Mouse (Mus musculus) erythroblast, adult 5-6 weeks (primary cell): Measurements from ENCODE around the gene S100a8. TPM values are rescaled to one million over a fixed set of nuclear protein-coding genes. Genes with fewer than 3 reads are reported as not detected.
A peak's percentile ranks its signal among the peaks of the same experiment; 100 is the strongest.

ENCODE experiments used
- ATAC-seq: replicated peaks from 2 replicates; pipeline ENCODE4 v1.8.0; 2016; ENCODE audit warnings: moderate number of reproducible peaks, mild to moderate bottlenecking, moderate TSS enrichment, inconsistent platforms; ENCODE audit not compliant: poor library complexity, low FRiP score, severe bottlenecking
- total RNA-seq, 2 experiments: library from RNA; stranded (forward) in 1 of 2; stranded (reverse) in 1 of 2; fragments of 150-400 nt in 1 of 2; fragments of 200-764, 138-1000 nt in 1 of 2; gene quantifications; 2 replicates each; pipeline versions ENCODE4 v1.2.3 to v1.2.4; 2015 to 2017; ENCODE audit warnings: low replicate concordance in 2 of 2

S100a8 gene
- total RNA-seq, 2 experiments from 2014 or later: 5,692 to 10,353 TPM

GRCm38 (mm10) chr3:90659364-90660044, 9.3 kb upstream of the S100a8 start:
- ATAC-seq: no peak

- ATAC-seq: no peak
These were observed 4.6 kb upstream of the S100a8 start for GRCm38 (mm10) chr3:90664219-90664618.

GRCm38 (mm10) chr3:90678656-90679055, 9.9 kb downstream of the S100a8 start:
- no peak for ATAC-seq

- no peak for ATAC-seq
These were observed 15.2 kb downstream of the S100a8 start for GRCm38 (mm10) chr3:90683929-90684328.

GRCm38 (mm10) chr3:90686835-90687234, 18.1 kb downstream of the S100a8 start:
- ATAC-seq: no peak

- no peak for ATAC-seq
These were observed 24.7 kb downstream of the S100a8 start for GRCm38 (mm10) chr3:90693496-90693895.

GRCm38 (mm10) chr3:90695613-90696012, 26.8 kb downstream of the S100a8 start, which contains the start of gene S100a9:
Gene S100a9 (minus strand): TSS chr3:90695721.
- no peak for ATAC-seq

GRCm38 (mm10) chr3:90702244-90702643, 33.5 kb downstream of the S100a8 start:
- ATAC-seq: no peak

- 0 out of 2 replicates have a peak, but pooled peaks have one; percentile 63 for ATAC-seq
These were observed 39.9 kb downstream of the S100a8 start for GRCm38 (mm10) chr3:90708523-90709202.

- peak; percentile 94 for ATAC-seq
These were observed 41.0 kb downstream of the S100a8 start for GRCm38 (mm10) chr3:90709591-90710460.

Other genes with a start within 250 kb of the S100a8 start
- 6.0 and 6.9 TPM in 2 replicates for gene Ints3, start 235.4 kb upstream of the S100a8 start, total RNA-seq (2015; ENCODE audit: low replicate concordance)
- 5.1 and 10.5 TPM in 2 replicates for gene Ints3, start 235.4 kb upstream of the S100a8 start, total RNA-seq (2017; ENCODE audit: low replicate concordance)
- not detected in 2 replicates for gene Npr1, start 203.1 kb upstream of the S100a8 start, total RNA-seq (2015; ENCODE audit: low replicate concordance)
- gene Npr1, start 203.1 kb upstream of the S100a8 start, total RNA-seq (2017; ENCODE audit: low replicate concordance): 0.84 TPM in 1 of 2 replicates, not detected in the other
- gene Ilf2, start 192.9 kb upstream of the S100a8 start, total RNA-seq (2015; ENCODE audit: low replicate concordance): 25.9 and 29.9 TPM in 2 replicates
- gene Ilf2, start 192.9 kb upstream of the S100a8 start, total RNA-seq (2017; ENCODE audit: low replicate concordance): 37.6 and 44.0 TPM in 2 replicates
- 6.3 and 11.5 TPM in 2 replicates for gene Snapin, start 177.9 kb upstream of the S100a8 start, total RNA-seq (2015; ENCODE audit: low replicate concordance)
- 10.7 and 13.4 TPM in 2 replicates for gene Snapin, start 177.9 kb upstream of the S100a8 start, total RNA-seq (2017; ENCODE audit: low replicate concordance)
- 33.0 and 49.1 TPM in 2 replicates for gene Chtop, start 159.5 kb upstream of the S100a8 start, total RNA-seq (2015; ENCODE audit: low replicate concordance)
- gene Chtop, start 159.5 kb upstream of the S100a8 start, total RNA-seq (2017; ENCODE audit: low replicate concordance): 37.8 and 45.3 TPM in 2 replicates
- gene S100a1, start 154.6 kb upstream of the S100a8 start, total RNA-seq (2015; ENCODE audit: low replicate concordance): 41.3 and 51.2 TPM in 2 replicates
- gene S100a1, start 154.6 kb upstream of the S100a8 start, total RNA-seq (2017; ENCODE audit: low replicate concordance): 15.3 and 28.6 TPM in 2 replicates
- 1.9 and 18.0 TPM in 2 replicates for gene S100a13, start 154.5 kb upstream of the S100a8 start, total RNA-seq (2015; ENCODE audit: low replicate concordance)
- gene S100a13, start 154.5 kb upstream of the S100a8 start, total RNA-seq (2017; ENCODE audit: low replicate concordance): 22.4 and 31.6 TPM in 2 replicates
- gene S100a14, start 142.1 kb upstream of the S100a8 start, total RNA-seq (2015; ENCODE audit: low replicate concordance): not detected in 2 replicates
- gene S100a14, start 142.1 kb upstream of the S100a8 start, total RNA-seq (2017; ENCODE audit: low replicate concordance): not detected in 2 replicates
- not detected in 2 replicates for gene S100a16, start 131.7 kb upstream of the S100a8 start, total RNA-seq (2015; ENCODE audit: low replicate concordance)
- not detected in 2 replicates for gene S100a16, start 131.7 kb upstream of the S100a8 start, total RNA-seq (2017; ENCODE audit: low replicate concordance)
- 2.5 TPM in 1 of 2 replicates, not detected in the other for gene S100a3, start 108.4 kb upstream of the S100a8 start, total RNA-seq (2015; ENCODE audit: low replicate concordance)
- not detected in 2 replicates for gene S100a3, start 108.4 kb upstream of the S100a8 start, total RNA-seq (2017; ENCODE audit: low replicate concordance)
- gene S100a2, start 78.7 kb upstream of the S100a8 start, total RNA-seq (2015; ENCODE audit: low replicate concordance): not detected in 2 replicates
- gene S100a2, start 78.7 kb upstream of the S100a8 start, total RNA-seq (2017; ENCODE audit: low replicate concordance): not detected in 2 replicates
- gene Gm42674, start 67.1 kb upstream of the S100a8 start, total RNA-seq (2015; ENCODE audit: low replicate concordance): not detected in 2 replicates
- not detected in 2 replicates for gene Gm42674, start 67.1 kb upstream of the S100a8 start, total RNA-seq (2017; ENCODE audit: low replicate concordance)
- 64.0 and 136 TPM in 2 replicates for gene S100a4, start 65.2 kb upstream of the S100a8 start, total RNA-seq (2015; ENCODE audit: low replicate concordance)
- gene S100a4, start 65.2 kb upstream of the S100a8 start, total RNA-seq (2017; ENCODE audit: low replicate concordance): 89.5 and 104 TPM in 2 replicates
- not detected in 2 replicates for gene S100a5, start 60.5 kb upstream of the S100a8 start, total RNA-seq (2015; ENCODE audit: low replicate concordance)
- not detected in 2 replicates for gene S100a5, start 60.5 kb upstream of the S100a8 start, total RNA-seq (2017; ENCODE audit: low replicate concordance)
- 246 and 247 TPM in 2 replicates for gene S100a6, start 56.1 kb upstream of the S100a8 start, total RNA-seq (2015; ENCODE audit: low replicate concordance)
- 99.2 and 118 TPM in 2 replicates for gene S100a6, start 56.1 kb upstream of the S100a8 start, total RNA-seq (2017; ENCODE audit: low replicate concordance)
- gene S100a7a, start 15.0 kb upstream of the S100a8 start, total RNA-seq (2015; ENCODE audit: low replicate concordance): not detected in 2 replicates
- not detected in 2 replicates for gene S100a7a, start 15.0 kb upstream of the S100a8 start, total RNA-seq (2017; ENCODE audit: low replicate concordance)
- gene S100a9, start 26.7 kb downstream of the S100a8 start, total RNA-seq (2015; ENCODE audit: low replicate concordance): 13,871 and 15,956 TPM in 2 replicates
- 4,543 and 6,947 TPM in 2 replicates for gene S100a9, start 26.7 kb downstream of the S100a8 start, total RNA-seq (2017; ENCODE audit: low replicate concordance)
- 4.8 TPM in 1 of 2 replicates, not detected in the other for gene Pglyrp4, start 57.9 kb downstream of the S100a8 start, total RNA-seq (2015; ENCODE audit: low replicate concordance)
- not detected in 2 replicates for gene Pglyrp4, start 57.9 kb downstream of the S100a8 start, total RNA-seq (2017; ENCODE audit: low replicate concordance)
- not detected in 2 replicates for gene Gm5849, start 108.9 kb downstream of the S100a8 start, total RNA-seq (2015; ENCODE audit: low replicate concordance)
- gene Gm5849, start 108.9 kb downstream of the S100a8 start, total RNA-seq (2017; ENCODE audit: low replicate concordance): not detected in 2 replicates